Mouse (Mus musculus): ENCODE data around the gene Ank3. TPM values are rescaled to one million over a fixed set of nuclear protein-coding genes. Genes with fewer than 3 reads are reported as not detected.

Ank3 gene
- total and polyA plus RNA-seq, 2 experiments from 2014 or later: 23.4 to 64.7 TPM

DNA sequence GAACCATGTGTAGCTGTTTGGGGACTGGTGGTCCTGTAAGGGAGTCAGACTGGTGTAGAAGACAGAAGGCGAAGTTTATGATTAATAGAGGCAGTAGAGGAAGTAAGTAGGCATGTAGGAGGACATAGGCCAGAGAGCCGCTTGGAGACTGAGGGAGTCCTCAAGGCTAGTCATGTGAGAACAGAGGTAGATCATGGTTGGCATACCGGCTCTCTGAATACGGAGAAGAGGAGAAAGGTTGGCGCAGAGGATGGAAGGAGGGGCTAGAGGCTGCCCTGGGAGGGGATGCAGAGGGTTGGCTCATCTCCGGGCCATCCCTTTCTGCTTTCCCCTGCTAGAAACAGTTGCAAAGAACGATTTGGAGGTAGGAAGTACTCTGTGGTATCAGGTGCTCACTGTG is 328.2 kb downstream of the Ank3 start:
- Histone ChIP-seq H3K4me2 (ENCODE audit: low read depth, low read length) (no peak overlapping the region), H3K9me3 (replicated peaks; ENCODE audit: control insufficient read depth, low read length) (no peaks in the 10 kb centered on the region), H3K9ac (replicated peaks; ENCODE audit: low read depth, low read length) (no peak overlapping the region), H3K36me3 (replicated peaks; ENCODE audit: control insufficient read depth, insufficient read depth, low read length) (no peaks in the 10 kb centered on the region), H3K4me3 (ENCODE audit: low read depth, low read length) (no peak overlapping the region), H3K4me1 (ENCODE audit: control insufficient read depth, insufficient read depth) (no peaks in the 10 kb centered on the region; the same call in 1 of the 2 replicates), H3K27ac (ENCODE audit: low read depth) (no peak overlapping the region), H3K27me3 (ENCODE audit: control insufficient read depth, insufficient read depth, low read length) (no peaks in the 10 kb centered on the region)
- ATAC-seq (ENCODE audit: insufficient read depth, low read depth) (no peak), DNase-seq (ENCODE audit: low spot score) (no peak)
- WGBS: 86% methylated on average over 7 of the region's 7 CpGs
- no peak for TF ChIP-seq EP300 (IDR thresholded peaks at IDR 0.05; ENCODE audit: low read depth)
- TF ChIP-seq CTCF (IDR thresholded peaks at IDR 0.05; ENCODE audit: low read depth): no peak

DNA sequence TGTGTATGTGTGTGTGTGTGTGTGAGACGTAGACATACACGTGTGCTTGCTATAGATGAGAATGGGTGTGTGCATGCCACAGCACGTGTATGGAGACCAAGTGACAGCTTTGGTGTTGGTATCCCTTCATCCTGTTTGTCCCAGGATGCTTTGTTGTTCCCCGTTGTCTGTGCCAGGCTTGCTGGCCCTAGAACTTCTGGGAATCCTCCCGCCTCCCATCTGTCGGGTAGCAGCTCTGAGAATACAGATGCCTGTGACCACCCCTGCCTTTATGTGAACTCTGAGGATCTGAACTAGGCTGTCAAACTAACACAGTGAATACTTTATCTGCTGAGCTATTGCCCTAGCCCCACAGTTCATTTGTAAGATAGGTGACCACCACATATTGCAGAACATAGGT is 330.3 kb downstream of the Ank3 start:
- Histone ChIP-seq H3K9ac (replicated peaks; ENCODE audit: low read depth, low read length) (no peak overlapping the region), H3K9me3 (replicated peaks; ENCODE audit: control insufficient read depth, low read length) (no peaks in the 10 kb centered on the region), H3K4me3 (ENCODE audit: low read depth, low read length) (no peak overlapping the region), H3K27ac (ENCODE audit: low read depth) (no peak overlapping the region), H3K4me1 (ENCODE audit: control insufficient read depth, insufficient read depth) (no peaks in the 10 kb centered on the region; the same call in 1 of the 2 replicates), H3K36me3 (replicated peaks; ENCODE audit: control insufficient read depth, insufficient read depth, low read length) (no peaks in the 10 kb centered on the region), H3K4me2 (ENCODE audit: low read depth, low read length) (no peak overlapping the region), H3K27me3 (ENCODE audit: control insufficient read depth, insufficient read depth, low read length) (no peaks in the 10 kb centered on the region)
- ATAC-seq (ENCODE audit: insufficient read depth, low read depth): no peak
- no peak for TF ChIP-seq EP300 (IDR thresholded peaks at IDR 0.05; ENCODE audit: low read depth)
- DNase-seq (ENCODE audit: low spot score): no peak
- 79% methylated on average over 6 of the region's 6 CpGs for WGBS

DNA sequence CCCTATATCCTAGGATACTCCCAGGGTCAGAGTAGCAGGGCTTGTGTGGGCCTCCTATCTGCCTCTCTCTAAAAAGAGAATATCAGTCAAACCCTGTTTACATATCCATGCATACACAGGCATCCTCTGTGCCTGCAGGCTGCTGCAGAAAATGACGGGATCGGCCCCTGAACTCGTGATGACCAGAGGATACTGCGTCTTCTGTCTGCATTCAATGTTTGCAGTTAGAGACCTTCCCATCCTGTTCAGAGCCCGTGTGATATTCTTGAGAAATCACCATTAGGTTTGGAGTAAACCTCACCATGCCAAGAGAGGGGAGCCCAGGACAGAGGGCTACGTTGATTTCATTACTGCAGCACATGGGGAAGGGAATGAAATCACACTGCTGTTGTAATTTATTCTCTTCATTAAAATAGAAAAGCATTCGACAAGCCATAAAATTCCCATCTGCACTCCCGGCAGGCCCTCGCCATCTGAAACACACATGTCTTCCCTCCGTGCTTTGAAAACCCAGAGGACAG is 331.8 kb downstream of the Ank3 start:
- ATAC-seq (ENCODE audit: insufficient read depth, low read depth) (no peak), DNase-seq (ENCODE audit: low spot score) (no peak)
- Histone ChIP-seq H3K27me3 (ENCODE audit: control insufficient read depth, insufficient read depth, low read length) (no peaks in the 10 kb centered on the region), H3K4me3 (ENCODE audit: low read depth, low read length) (no peak overlapping the region), H3K4me2 (ENCODE audit: low read depth, low read length) (no peak overlapping the region), H3K27ac (ENCODE audit: low read depth) (no peak overlapping the region), H3K9ac (replicated peaks; ENCODE audit: low read depth, low read length) (no peak overlapping the region), H3K4me1 (ENCODE audit: control insufficient read depth, insufficient read depth) (no peaks in the 10 kb centered on the region; the same call in 1 of the 2 replicates), H3K36me3 (replicated peaks; ENCODE audit: control insufficient read depth, insufficient read depth, low read length) (no peaks in the 10 kb centered on the region), H3K9me3 (replicated peaks; ENCODE audit: control insufficient read depth, low read length) (no peaks in the 10 kb centered on the region)
- TF ChIP-seq CTCF (IDR thresholded peaks at IDR 0.05; ENCODE audit: low read depth): no peak
- TF ChIP-seq EP300 (IDR thresholded peaks at IDR 0.05; ENCODE audit: low read depth): no peak
- 81% methylated on average over 10 of the region's 10 CpGs for WGBS

DNA sequence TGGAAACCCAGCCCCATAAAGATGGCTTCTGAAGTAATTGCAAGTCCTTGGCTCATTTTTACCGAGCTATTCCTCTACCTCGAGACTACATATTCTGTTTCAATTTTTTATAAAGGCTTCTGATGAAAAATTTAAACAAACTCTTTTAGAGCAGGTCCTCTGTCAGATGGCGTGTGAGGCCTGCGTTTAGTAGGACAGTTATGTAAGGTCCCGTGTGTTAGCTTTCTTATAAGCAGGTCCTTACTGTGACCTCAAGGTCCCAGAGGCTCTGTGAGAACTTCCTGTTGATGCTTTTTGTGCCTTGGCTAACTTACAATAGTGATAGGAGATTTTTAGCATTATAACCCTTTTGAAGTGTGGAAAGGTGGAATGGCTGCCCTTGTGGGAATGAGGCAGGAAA is 332.8 kb downstream of the Ank3 start:
- 71% methylated on average over 5 of the region's 5 CpGs for WGBS

DNA sequence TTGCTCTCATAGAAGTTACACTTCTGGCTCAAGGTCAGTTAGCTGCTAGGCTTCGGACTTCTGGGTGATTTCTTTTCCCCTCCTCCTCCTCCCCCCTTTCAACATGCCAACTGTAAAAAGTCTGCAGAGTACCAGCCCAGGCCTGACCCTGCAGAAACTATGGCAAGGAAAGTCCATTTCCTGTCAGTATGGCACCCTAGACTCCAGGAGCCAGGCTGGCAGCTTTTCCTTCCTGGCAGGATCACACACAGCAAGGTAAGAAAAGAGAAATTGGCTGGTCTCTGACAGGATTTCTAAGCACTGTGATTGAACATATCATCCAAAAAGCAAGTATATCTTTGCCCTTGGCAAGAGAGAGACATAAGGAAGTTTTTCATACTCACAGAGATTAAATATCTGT is 333.3 kb downstream of the Ank3 start:
- Histone ChIP-seq H3K4me3 (ENCODE audit: low read depth, low read length) (no peak overlapping the region), H3K36me3 (replicated peaks; ENCODE audit: control insufficient read depth, insufficient read depth, low read length) (no peaks in the 10 kb centered on the region), H3K4me2 (ENCODE audit: low read depth, low read length) (no peak overlapping the region), H3K27ac (ENCODE audit: low read depth) (no peak overlapping the region), H3K9me3 (replicated peaks; ENCODE audit: control insufficient read depth, low read length) (no peaks in the 10 kb centered on the region), H3K4me1 (ENCODE audit: control insufficient read depth, insufficient read depth) (no peaks in the 10 kb centered on the region; the same call in 1 of the 2 replicates), H3K27me3 (ENCODE audit: control insufficient read depth, insufficient read depth, low read length) (no peaks in the 10 kb centered on the region), H3K9ac (replicated peaks; ENCODE audit: low read depth, low read length) (no peak overlapping the region)
- no peak for DNase-seq (ENCODE audit: low spot score)
- ATAC-seq (ENCODE audit: insufficient read depth, low read depth): no peak
- 52% methylated on average over 1 of the region's 1 CpGs for WGBS
- TF ChIP-seq CTCF (IDR thresholded peaks at IDR 0.05; ENCODE audit: low read depth) (no peak), EP300 (IDR thresholded peaks at IDR 0.05; ENCODE audit: low read depth) (no peak)

More for the DNA sequence above, 332.8 kb downstream of the Ank3 start:
- TF ChIP-seq EP300 (IDR thresholded peaks at IDR 0.05; ENCODE audit: low read depth) (no peak), CTCF (IDR thresholded peaks at IDR 0.05; ENCODE audit: low read depth) (no peak)
- no peak overlapping the region for H3K27ac ChIP-seq (ENCODE audit: low read depth)
- H3K4me2 ChIP-seq (ENCODE audit: low read depth, low read length): no peak overlapping the region
- no peaks in the 10 kb centered on the region for H3K36me3 ChIP-seq (replicated peaks; ENCODE audit: control insufficient read depth, insufficient read depth, low read length)
- no peak overlapping the region for H3K4me3 ChIP-seq (ENCODE audit: low read depth, low read length)
- ATAC-seq (ENCODE audit: insufficient read depth, low read depth) (no peak), DNase-seq (ENCODE audit: low spot score) (no peak)
- no peaks in the 10 kb centered on the region for H3K9me3 ChIP-seq (replicated peaks; ENCODE audit: control insufficient read depth, low read length)
- no peaks in the 10 kb centered on the region; the same call in 1 of the 2 replicates for H3K4me1 ChIP-seq (ENCODE audit: control insufficient read depth, insufficient read depth)
- no peaks in the 10 kb centered on the region for H3K27me3 ChIP-seq (ENCODE audit: control insufficient read depth, insufficient read depth, low read length)
- no peak overlapping the region for H3K9ac ChIP-seq (replicated peaks; ENCODE audit: low read depth, low read length)

DNA sequence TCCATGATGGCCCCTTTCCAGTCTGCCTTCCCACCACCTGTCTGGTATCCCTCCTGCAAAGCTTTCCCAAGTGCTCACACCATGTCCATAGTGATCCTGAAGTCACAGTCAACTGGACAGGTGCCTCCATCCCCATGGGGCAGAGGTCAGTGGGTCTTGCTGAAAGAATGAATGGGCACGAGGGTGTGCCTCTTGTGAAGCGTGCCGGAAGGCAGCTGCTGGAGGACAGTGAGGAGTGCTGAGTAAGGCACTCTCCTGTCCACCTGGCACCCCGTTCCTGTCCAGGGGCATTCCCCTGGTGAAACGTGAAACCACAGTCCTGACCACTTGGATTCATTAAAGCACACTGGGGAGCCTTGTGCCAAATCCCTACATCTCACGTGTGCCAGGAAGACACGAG is 337.7 kb downstream of the Ank3 start:
- Histone ChIP-seq H3K4me1 (ENCODE audit: control insufficient read depth, insufficient read depth) (no peaks in the 10 kb centered on the region; the same call in 1 of the 2 replicates), H3K36me3 (replicated peaks; ENCODE audit: control insufficient read depth, insufficient read depth, low read length) (no peaks in the 10 kb centered on the region)

More for the DNA sequence above, 337.7 kb downstream of the Ank3 start:
- DNase-seq (ENCODE audit: low spot score): no peak
- H3K9me3 ChIP-seq (replicated peaks; ENCODE audit: control insufficient read depth, low read length): no peaks in the 10 kb centered on the region
- TF ChIP-seq CTCF (IDR thresholded peaks at IDR 0.05; ENCODE audit: low read depth) (no peak), EP300 (IDR thresholded peaks at IDR 0.05; ENCODE audit: low read depth) (no peak)
- no peak for ATAC-seq (ENCODE audit: insufficient read depth, low read depth)
- 75% methylated on average over 7 of the region's 7 CpGs for WGBS
- no peak overlapping the region for H3K4me2 ChIP-seq (ENCODE audit: low read depth, low read length)
- no peak overlapping the region for H3K9ac ChIP-seq (replicated peaks; ENCODE audit: low read depth, low read length)
- H3K27ac ChIP-seq (ENCODE audit: low read depth): no peak overlapping the region
- no peak overlapping the region for H3K4me3 ChIP-seq (ENCODE audit: low read depth, low read length)
- no peaks in the 10 kb centered on the region for H3K27me3 ChIP-seq (ENCODE audit: control insufficient read depth, insufficient read depth, low read length)
